Mouse (Mus musculus): ENCODE measurements around the gene Rpn2.

Rpn2 gene

DNA sequence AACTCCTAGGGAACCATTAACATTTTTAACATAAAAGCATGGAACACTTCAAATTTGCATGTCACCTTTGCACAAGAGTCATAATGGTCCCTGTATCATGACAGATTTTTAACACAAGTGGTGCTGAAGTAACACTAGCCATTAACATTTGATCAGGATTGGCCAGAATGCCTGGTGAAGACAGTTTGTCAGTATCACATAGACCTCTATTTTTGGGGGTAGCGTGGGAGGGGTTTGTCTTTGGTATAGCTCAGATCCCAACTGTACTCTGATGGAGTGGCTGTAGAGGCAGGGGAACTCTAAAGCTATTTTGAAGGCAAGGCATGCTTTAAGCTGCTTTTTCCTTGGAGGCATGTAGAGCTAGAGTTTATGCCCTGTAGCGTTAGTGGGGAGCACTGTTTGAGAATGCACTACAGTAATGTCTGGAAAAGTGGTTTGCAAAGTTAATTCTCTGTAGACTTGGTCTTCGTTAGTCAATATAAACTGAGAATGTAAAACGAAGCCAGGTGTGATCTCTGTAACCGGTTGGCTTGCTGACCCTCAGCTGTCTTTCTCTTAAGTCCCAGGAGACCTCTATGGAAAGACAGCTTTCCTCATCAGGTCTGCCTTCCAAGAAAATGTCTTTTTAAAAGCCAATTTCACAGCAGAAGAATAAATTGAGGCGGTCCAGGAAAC, 32.3 kb downstream of the Rpn2 start:
- no peak for DNase-seq

DNA sequence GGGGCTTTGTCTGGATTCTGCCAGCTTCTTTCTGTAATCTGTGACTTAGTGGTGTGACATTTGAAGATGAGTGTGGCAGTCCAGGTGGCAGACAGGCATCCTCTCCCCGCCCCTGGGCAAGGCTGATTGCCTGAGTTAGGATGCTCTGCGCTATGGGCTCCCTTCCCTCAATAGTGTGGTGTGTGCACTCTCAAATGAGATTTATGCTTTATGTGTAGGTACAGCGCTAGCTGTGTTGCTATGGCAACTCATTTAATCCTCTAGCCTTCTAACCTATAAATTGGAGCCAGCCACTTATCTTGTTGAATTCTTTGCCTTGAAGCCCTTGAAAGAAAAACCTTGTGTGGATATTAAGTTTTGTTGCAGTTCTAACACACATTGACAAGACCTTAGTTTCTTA, 34.9 kb downstream of the Rpn2 start:
- DNase-seq, result no peak

DNA sequence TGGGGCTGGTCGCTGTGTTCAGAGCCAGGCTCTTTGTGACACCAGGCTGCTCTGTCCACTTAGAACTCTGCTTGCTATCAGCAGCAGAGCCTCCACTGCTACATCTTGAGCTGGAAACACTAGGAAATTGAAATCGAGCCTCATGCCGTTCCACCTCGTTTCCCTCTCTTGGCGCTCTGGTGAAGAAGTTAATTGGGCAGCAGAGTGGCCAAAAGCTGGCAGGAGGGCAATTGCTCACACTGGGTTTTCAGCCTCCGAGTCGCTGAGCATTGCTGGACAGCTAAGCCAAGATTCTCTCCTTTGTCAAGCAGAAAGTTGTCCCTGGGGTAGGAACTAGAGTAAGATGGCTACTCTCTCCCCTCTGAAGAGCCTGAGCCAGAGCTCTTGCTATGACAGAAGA, 35.5 kb downstream of the Rpn2 start:
- no peak for DNase-seq

DNA sequence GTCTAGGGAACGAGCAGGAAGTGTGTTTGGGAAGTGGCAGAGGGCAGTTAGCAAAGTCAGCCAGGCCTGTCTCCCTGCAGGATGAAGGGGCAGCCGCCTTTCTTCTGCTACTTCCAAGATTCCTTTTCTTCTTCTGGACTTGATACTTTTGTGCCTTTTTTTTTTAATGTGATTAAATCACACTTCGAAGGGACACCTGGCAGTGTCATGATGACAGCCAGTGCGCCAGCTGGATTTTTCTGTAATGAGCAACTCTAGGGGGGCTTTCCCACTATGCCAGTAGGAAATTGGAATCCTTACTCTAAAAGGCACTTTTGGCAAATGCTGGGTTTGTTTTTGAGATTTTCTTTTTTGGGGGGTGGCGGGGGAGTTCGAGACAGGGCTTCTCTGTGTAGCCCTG, 36.7 kb downstream of the Rpn2 start:
- DNase-seq, result no peak

DNA sequence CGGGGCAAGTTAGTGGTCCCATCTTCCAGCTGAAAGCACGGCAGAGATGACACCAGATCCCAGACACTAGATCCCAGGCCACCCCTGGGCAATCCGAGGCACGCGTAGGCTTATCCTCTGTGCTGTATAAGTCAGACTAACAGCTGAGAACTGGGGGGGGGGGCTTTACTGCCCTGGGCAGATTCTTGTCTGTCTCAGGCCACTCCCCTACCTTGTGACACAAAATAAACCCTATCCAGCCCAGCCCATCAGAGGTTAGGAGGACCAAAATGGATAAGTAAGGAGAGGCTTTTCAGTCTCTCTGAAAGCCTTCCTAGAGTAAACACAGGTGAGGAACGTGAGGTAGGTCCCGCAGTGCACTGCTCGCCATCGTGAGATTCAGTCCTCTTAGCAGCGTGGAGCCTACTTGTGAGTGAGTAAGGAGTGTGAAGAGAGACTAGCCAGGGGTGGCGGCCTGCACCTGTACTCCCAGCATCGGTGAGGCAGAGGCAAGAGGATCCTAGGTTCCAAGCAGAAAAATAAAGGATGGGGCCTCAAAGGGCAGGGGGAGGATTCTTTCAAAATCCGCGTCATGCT, 37.6 kb downstream of the Rpn2 start:
- no peak for DNase-seq

DNA sequence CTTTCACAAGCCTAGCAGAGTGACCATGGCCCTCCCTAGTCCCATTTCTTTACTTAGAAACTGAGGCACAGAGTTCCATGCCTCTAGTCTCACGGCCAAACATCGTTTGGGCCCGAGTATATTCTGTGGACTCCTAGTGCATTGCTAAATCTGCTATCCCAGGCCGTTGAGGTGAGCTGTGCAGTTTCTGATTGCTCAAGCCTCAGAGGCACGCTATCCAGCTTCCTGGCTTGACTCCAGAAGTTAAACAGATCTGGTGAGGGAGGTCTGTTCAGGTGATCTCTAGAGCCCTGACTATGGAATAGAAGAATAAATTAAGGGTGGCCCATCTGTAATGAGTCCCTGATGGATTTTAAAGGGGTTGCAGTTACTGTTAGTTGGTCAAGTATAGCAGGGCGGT, 38.4 kb downstream of the Rpn2 start:
- DNase-seq, result no peak

DNA sequence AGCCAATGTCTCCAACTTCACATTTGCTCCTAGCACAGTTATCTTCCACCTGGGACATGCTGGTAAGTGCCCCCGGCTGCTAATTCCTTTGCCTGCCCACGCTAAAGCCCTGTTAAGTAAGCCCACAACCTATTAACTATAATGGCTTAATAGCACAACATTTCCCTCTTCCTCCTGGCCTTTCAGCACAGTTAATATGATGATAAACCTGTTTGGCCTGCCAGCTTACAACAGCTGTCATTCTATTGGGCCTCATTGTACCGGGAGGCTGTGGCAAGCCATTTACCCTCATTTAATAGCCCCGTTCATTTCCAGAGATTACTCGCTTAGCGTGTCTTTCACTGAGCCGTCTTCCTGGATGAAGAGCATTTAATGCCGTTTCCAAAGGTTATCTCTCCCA, 41.3 kb downstream of the Rpn2 start:
- DNase-seq, result no peak

DNA sequence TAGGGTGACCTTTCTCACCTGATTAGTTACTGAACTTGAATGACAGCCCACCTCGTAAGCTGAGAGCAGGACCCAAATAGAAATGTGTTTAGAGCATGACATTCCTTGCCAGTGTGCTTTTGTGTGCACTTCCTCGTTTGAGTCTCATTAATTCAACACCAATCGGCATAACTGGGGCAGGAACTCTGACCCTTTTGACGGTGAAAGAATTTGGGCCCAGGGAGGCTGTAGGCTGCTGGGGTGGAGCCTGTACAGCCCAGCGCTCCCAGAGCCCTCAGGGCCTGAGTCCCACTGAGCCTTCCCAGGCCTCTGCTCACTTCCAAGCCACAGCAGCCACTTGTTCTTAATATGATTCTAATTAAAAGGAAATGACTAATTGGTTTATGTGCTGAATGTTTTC, 42.1 kb downstream of the Rpn2 start:
- DNase-seq, result no peak

DNA sequence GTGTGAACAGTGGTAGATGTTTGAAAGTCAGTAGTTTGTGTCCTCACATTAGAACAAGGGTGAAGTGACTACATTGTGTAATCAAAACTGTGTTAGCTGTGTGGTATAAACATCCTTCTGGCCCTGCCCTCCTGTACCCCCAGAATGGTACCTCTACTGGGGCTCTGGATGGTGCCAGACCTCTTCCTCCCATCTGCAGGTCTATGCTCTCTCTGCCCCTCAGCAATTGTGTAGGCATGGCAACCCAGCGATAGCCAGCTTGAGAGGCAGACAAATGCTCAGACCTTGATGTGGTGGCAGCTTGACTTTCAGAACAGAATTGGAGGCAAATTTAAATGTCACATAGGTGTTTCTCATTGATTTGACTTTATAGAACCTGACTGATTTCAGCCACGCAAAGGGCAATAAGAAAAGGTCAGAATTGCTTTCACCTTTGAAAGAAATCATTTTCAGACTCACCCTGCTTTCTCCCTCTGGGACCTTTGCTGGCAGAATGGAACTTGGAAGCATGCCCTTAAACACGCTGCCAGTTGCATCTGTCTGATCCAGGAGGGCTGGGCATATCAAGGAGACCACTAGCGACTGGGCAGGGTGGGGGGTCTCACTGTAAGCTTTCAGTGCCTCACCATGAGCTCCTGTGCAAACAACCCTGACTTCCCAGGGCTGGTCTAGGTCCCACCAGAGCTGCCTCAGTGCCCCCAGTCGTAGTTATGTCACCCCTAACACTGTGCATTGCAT, 43.4 kb downstream of the Rpn2 start:
- no peak for DNase-seq

DNA sequence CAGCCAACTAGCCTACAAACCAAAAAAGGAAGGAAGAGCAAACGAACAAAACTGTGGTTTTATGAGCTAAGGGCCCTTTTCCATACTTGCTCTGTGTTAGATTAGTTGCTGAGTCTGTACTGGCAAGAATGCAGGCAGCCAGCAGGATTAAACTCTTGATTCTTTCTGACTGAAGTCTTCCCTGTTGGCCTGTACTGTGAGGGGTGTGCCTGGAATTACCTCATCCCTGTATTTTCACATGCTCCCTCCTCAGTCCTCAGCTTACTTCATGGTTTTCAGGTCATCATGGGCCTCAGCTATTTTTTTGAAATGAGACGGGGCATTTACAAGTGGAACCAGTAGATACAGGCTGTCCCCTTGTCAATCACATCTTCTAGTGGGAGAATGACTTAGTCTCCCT, 46.4 kb downstream of the Rpn2 start:
- DNase-seq, result no peak

DNA sequence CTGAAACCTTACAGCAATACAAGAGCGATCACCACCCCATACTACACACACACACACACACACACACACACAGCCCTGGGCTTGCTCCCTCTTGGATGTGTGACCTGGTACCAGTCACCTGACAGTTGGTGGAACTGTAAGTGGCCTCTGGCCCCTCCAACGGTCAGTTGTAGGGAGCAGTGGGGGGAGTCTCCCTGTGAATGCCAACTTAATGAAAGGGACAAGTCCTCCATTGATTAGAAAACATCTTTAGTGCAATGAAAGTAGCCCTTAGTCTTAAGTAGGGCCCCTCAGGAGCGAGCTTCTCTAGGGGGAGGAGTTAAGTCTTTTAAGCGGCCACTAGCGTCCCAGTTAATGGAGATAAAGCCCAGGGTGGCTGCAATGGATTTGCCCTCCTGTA, 49.3 kb downstream of the Rpn2 start:
- DNase-seq, result no peak

DNA sequence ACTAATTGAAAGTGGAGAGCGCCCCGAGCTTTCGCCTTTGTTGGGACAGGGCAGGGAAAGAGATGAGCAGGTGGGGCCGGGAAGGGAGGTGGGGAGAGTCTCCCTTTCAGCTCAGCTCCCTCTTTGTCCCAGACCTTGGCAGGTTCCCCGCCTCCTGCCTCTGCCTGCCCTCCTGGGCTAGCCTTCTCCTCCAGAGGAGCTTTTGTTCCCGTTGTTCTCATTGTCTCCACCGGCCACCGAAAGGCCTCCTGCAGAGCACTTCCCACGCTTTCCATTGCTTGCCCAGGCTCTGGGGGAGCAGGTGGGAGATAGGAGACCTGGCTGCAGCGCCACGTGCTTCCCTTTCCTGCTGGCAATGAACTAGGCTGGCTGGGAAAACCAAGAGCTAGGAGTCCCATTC, 49.8 kb downstream of the Rpn2 start:
- DNase-seq, result no peak

DNA sequence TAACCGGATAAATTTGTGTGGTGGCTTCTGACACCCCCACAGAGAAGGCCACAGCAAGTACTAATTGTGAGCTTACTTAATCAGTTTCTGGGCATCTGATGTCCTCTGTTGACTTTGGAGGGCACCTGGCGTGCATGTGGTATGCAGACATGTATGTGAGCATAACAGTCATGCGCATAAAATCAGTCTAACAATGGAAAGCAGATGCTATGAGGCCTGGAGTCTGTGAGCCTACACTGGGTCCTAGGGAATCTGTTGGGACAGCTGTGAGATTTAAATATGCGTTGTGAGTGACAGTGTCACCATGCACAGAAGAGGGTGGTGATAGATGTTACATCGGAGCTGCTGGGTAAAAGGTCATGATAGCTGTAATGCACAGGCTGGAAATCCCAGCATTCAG, 53.2 kb downstream of the Rpn2 start:
- no peak for DNase-seq

DNA sequence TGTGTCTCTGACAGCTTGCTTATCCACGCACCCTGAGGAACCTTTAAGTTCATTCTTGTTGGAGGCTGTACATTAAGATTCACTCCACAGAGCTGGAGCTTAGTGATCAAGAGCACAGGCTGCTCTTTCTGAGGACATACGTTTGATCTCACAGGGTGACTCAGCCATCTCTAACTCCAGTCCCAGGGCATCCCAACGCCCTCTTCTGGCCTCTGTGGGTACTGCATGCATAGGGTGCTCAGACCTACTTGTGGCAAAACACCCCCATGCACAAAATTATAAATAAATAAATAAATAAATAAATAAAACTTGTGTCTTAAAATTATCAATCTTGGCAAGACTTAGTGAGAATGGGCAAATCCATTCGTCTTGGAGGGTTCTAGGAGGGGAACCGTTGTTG, 59.8 kb downstream of the Rpn2 start:
- DNase-seq, result peak; percentile 94

DNA sequence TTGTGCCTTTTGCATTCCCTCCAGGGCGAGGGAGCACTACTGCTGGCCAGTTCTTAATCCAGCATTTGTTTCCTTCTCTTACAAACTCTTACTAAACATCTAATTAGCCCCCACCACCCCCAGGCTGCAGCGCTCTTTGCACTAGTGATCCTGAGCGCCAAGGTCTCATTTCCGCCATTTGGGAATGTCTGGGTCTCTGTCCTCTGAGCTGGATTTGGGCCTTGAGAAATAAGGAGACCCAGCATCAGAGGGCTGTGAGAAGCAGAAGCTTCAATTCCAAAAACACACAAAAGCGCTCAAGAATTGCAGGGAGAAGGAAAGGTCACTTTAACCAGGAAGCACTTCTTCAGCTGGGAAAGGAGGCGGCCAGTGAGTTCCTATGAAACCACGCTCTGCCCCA, 60.7 kb downstream of the Rpn2 start:
- no peak for DNase-seq

DNA sequence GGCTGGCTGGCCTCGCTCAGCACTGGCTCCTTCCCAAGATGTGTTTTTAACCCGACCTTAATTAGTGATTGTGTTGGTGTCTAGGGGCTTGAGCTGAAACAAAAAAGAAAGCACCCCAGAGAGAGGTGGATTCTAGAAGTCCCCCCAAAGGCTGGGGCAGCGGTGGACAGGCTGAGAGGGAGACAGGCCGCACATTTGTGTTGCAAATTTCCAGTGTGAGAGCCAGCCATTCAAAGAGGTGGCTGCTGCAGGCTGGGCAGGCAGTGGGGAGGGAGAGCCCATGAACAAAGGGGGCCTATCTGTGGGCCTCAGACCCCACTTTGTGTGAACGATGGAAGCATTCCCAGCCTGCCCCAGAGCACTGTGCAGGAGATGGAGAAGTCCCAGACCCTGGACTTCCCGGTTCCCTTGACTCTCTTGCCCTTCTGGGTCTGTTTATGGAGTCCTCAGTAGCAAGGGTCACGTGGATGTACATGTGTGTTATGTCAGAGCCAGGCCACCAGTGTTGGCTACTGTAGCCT, 61.5 kb downstream of the Rpn2 start:
- peak; percentile 97 for DNase-seq

DNA sequence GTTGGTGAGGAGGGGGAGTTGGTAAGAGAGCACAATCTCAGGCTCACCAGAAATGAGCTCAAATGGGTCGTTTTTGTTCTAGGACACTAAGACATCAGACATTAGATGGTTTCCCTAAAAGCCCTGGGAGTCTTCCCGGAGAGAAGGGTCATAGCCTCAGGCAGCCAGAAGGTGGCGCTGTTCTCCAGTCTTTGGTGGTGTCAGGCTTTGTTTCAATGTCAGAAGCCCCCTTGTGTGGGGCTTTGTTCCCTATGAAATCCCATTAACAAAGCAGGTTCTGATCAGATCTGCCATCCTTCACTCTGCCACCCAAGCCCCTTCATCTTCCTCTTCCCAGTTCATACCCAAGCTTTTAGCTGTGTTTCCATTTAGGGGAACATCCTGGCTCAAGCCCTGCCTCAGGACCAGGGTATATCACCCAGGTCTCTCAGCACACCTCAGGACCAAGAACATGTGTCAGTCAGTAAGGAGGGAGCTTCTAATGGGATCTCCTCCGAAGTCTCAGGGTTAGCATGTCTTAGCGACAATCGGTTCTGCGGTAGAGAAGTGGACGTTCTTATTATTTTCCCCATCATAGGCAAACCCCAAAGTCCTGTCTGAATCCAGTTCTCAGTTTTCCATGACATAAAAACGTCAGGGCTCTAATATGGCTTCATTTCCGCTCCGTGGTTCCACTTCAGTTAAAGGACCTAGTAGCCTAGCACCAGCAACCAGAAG, 62.9 kb downstream of the Rpn2 start:
- DNase-seq, result peak; percentile 94

DNA sequence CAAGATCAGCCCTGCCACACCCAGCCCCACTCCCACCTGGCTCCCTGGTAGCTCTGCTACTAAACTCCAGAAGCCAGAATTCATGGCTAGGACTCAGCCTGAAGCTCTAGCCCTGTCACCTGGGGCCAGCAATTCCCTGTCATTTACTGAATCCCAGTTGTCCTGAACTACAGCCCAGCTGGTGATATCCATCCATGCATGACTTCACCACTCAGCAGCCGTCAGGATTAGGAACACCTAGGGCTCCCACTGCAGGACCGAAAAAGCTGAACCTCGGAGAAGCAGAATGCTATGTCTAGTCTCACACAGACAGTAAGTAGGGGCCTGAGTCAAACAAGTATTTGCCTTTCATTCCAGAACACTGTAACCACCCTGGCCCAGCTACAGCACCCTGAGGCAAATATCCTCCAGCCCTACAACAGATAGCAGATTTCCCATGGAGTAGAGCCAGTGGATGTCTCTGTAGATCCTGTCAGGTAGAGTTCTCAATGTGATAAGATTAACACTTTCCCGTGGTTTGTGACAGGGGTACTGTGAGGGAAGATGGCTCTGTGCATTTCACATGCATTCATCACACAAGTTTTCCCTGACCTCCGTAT, 63.6 kb downstream of the Rpn2 start:
- DNase-seq, result no peak

DNA sequence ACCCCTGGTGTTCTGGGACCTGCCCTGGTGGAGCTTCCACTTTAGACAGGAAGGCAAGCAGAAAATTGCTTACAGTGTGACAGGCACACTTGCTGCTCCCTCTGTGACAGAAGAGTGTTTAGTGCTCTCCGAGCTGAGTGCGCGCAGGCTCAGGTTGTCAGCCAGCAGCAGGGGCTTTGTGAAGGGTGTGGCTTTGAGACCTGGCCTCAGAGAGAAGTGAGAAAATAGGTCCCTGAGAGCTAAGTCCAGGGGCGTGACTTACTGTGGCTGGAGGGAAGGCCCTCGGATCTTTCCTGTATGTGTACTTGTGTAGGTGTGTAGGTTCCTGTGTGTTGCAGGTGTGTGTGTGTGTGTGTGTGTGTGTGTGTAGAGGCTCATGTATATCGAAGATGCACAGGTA, 64.5 kb downstream of the Rpn2 start:
- DNase-seq, result no peak

DNA sequence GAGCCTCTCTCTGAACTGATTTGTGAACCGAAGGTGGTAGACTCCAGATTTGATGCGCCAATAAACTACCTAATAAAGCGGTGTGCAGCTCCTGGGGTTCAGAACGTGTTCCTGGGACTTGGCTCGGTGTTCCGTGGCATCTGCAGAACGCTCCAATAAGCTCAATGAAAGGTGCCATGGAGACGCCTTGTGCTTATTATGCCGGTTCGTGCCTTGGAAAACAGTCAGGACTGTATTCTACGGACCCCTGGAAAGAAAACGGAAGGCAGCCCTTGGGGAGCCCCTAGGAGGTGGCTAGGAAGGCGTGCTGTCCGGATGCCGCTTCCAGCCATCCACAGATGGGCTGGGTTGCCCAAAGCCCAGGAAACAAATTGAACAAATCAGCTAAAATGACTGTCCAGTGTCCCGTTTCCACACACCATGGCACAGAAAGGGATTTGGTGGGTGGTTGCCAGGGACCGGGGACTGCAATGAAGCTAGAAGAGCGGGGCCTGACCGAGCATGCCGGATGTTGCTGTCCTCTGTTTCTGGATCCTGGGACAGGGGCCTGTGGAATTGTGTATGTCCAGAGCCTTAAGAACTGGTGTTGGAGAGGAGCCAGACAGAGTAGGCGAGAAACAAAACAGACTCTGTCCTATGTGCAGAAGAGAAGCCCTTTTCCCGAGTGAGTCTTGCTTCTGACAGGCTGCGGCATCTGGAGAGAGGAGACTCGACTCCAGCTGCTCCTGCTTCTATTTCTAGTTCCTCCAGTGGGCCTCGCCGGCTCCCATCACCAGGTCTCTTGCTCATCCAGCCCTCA, 68.7 kb downstream of the Rpn2 start, which contains the start of gene Ghrh:
TSS of gene Ghrh (minus strand) at position 146 of the 799 bp plus-strand sequence.
- peak; percentile 93 for DNase-seq

DNA sequence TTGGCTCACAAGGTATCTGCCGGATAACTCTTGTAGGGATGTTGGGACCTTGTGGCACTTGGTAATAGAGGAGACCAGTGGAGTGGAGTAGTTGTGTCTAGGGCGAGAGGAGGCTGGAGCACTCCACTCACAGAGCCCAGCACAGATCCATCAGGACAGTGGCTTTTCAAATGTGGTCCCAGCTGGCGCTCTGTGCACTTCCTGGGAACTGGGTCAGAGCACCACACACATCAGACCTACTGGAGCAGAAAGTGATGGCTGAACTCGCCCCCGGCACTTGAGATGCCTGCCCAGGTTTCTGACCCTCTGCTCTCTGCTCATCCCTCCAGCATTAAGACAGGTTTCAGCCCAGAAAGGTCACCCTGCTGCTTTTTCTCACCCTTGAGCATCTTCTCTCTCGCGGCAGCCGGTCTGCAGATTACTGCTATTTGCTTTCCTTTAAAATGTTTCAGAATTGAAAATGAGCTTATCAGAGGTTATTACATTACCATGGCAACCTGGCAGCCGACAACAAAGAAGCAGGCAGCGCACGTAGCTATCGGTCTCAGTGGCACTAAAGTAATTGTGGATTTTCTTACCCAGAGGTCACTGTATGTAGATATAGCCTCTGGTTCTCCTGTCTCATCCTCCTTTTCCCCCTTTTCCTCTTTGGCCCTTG, 70.4 kb downstream of the Rpn2 start:
- DNase-seq, result no peak

DNA sequence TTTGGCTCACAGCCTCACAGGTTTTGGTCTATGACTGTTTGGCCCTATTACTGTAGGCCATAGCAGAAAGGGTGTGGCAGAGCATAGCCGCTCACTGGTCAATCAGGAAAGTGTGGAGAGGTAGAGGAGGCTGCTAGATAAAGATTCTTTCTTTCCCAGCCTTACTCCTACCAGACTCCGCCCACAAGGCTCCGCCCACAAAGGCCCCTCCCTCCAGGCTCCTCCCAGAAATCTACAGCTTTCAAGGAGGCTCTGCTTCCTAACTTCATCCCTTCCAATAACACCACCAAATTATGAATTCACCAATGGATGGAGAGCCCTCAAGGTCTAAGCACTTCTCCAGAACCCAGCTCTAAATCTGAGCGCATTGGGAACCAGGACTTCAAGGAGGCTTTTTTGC, 74.4 kb downstream of the Rpn2 start:
- DNase-seq, result no peak
